Mouse (Mus musculus) stomach, adult 2 months (tissue): ENCODE measurements around the gene Tgfbr3l. TPM values are rescaled to one million over a fixed set of nuclear protein-coding genes. Genes with fewer than 3 reads are reported as not detected.

ENCODE experiments used
- polyA plus RNA-seq: library from polyadenylated mRNA; depleted of rRNA; stranded (reverse); fragments of >200 nt; gene quantifications from 2 replicates; pipeline ENCODE4 v1.2.3, GENCODE M21; 2012; rRNA removed

Gene Tgfbr3l
- 16.4 and 57.9 TPM in 2 replicates for polyA plus RNA-seq

DNA sequence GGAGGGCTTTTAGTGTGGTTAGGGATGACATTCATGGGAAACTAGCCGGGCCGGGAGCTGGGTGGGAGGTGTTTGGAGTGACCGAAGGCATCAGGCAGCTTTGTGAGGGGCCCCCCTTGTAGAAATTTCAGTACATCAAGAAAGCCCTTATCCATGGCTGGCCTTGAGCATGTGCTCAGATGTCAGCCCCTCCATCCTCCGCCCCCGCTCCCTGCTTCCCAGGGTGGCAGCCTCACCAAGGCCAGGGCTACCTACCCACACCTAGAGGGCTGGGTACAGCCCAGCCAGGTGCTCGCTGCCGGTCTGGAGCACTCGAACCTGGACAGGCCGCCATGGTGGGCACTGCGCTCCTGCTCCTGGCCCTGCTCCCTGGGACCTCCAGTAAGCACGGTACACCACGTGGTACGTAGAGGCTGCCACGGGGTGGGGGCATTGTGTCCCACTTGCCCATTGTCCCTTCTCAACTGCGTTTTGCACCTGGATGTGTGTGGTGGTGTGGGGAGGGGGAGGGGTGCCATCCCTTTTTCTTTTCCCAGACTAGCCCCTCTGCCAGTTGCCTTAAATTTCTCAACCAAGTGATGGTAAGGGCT is at the start of gene Tgfbr3l:
Gene Tgfbr3l, plus strand, starts transcription at position 264 of the 590 bp plus-strand sequence.

DNA sequence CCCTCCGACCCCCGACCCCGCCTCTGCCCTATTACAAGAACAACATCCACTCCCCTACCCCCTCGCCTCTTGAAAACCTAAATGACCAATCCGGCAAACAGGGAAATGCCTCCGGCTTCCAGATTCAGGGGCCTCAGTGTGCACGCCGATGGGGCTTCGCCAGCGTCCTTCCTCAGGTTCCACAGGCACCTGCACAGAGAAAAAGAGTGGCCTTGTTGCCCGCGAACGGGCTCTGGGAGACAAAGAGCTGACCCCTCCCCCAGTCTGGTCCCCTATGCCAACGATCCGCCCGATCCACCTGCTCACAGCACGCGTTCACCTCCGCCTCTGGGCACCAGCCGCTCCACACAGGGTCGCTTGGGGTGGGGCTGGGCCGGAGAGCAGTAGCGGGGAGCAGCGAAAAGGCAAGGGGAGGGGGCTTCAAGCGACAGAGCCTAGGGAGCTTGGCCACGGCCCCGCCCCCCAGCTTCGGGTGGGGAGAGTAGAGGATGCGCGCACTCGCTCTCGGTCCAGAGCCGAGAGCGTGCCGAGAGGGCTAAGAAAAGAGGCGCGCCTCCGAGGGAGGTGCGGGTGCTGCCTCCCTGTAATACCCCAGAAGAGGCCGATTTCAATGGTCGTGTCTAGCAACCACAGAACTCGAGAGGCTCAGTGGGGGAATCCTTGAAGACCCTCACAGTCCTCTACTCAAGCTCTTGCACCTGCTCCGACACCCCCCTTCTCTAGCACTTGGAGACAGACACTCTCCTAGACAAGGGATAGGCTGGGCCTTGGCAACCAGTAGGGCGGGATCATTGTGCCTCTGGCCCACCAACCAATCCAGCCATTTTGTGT is 31.0 kb upstream of the Tgfbr3l start, which contains the start of gene Prr36:
Gene Prr36, minus strand, starts transcription at position 669 of the 831 bp plus-strand sequence.

DNA sequence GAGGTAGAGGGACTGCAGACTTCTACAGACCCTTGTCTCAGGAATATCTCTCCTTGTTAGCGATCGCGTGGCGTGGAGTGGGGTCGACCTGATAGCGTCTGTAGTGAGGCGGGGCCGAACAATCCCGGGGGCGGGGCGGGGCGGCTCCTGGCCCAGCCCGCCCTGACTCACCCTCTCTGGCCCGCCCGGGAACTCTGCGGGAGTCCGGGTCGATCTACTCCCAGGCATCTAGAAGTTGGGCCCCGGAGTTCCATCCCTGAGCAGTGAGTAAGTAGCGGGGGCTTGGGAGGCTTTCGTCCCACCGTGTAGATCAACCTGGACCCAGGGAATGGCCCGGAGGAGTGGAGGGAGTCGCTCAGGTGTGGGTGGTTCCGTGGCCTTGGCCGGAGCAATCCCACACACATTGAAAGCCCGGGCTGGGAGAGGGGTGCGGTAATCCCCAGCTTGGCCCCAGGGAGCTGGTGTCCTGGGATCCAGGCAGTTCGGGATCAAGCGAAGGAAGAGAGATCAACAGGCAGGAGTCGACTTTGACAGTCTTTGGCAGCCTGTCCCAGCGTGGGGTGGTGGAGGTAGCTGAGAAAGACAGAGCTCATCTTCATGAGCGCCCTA is 21.2 kb upstream of the Tgfbr3l start, which contains the start of gene Lrrc8e:
Gene Lrrc8e, plus strand, starts transcription at position 89 of the 609 bp plus-strand sequence.

DNA sequence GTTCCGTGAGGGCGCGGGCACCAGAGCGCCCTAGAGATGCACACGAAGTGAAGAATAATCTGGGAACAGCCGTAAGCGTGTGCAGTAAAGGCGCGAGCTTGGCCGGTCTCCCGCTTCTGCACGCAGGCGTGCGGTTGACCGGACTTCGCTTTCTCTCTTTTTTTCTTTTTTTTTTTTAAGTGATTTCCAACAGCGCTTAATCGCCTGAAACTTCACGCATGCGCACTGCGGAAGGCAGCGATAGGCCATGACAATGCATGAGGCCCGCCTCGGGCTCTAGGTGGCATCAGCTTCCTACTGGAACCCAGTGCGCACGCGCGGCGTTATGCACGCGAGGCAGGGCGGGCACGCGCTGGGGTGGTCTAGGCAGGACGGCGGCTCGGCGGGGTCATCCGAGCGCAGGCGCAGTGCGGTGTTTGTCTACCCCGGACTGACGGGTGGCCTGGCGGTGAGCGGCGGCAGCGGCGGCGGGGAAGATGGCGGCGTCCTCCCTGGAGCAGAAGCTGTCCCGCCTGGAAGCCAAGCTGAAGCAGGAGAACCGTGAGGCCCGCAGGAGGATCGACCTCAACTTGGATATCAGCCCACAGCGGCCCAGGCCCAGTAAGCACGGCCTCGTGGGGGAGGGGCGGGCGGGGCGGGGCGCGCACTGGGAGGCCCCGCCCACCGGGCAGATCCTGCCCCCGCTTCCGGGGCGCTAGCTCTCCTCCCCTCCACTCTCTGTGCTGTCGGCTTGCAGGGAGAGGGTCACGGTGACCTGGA is 9.4 kb upstream of the Tgfbr3l start, which contains the start of the genes Map2k7 and Gm49320:
Gene Map2k7, plus strand, starts transcription at position 307 of the 759 bp plus-strand sequence.
Gene Gm49320, plus strand, starts transcription at position 432 of the 759 bp plus-strand sequence.

DNA sequence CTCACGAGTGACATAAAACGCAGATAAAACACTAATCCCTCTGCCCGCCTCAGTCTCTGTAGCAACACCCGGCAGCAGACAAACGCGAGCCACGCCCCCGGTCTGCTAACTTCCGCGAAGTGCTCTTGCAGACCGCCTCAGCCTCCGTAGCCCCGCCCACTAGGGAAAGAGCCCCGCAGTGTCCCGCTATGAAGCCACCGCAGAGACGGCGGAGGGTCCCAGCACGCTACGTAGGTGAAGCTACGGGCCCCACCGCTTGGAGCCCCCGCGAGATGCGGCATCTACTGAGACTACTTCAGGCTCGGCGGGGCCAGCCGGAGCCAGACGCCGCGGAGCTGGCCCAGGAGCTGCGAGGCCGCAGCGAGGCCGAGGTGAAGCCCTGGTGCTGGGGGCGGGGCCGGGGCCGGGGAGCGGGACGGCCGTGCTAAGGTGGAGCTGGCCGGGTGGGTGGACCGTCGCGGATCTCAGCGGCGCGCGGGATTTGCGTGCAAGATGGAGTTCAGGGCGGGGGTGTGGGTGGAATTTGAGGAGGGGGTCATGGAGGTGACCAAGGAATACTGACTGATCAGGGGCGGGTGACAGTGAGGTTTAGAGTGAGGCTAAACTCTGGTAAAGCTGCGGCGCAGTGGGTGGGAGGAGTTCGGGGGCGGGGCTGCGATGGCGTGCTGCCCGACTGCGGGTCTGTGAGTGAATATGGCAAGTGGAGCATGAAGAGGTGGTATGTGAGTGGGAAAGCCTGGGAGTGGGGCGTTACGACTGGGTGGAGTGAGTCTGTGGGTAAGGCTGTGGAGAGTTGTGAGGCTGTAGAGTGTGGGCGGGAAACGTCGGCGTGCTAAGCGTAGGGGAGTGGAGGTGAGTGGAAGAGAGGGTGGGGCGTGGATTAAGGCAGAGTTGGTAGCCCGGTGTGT is 5.2 kb downstream of the Tgfbr3l start, which contains the start of gene Snapc2:
Gene Snapc2, plus strand, starts transcription at position 147 of the 908 bp plus-strand sequence.

DNA sequence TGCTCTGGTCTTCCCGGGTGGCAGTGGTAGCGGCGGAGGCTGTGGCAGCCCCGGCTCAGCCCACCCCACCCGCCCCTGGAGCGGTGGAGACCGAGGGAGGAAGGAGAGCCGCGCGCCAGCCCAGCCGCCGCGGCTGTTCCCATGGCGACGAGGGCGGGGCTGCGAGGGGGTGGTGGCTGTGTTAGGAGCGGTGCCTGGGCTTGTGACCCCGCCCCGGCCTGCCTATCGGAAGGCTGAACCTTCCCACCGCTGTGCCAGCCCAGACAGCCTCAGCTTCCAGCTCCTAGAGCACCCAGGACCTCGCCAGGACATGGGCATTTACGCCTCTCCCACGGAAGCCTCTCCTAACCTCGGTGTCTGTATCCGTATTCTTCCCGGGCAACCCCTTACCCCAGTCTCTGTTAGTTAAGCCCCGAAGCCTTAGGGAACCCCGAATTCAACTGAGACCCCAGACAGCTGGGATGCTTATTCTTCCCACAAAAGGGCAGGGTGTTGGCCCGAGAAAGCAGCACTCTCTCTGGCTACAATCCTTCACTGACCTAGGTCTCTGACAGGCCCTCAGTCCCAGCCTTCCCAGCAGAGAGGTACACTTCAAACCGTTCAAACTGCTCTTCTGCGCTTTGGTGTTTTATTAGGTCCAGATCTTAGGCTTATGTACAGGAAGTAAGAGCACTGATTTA is 11.3 kb downstream of the Tgfbr3l start, which contains the start of gene Ctxn1:
Gene Ctxn1, minus strand, starts transcription at position 150 of the 680 bp plus-strand sequence.

DNA sequence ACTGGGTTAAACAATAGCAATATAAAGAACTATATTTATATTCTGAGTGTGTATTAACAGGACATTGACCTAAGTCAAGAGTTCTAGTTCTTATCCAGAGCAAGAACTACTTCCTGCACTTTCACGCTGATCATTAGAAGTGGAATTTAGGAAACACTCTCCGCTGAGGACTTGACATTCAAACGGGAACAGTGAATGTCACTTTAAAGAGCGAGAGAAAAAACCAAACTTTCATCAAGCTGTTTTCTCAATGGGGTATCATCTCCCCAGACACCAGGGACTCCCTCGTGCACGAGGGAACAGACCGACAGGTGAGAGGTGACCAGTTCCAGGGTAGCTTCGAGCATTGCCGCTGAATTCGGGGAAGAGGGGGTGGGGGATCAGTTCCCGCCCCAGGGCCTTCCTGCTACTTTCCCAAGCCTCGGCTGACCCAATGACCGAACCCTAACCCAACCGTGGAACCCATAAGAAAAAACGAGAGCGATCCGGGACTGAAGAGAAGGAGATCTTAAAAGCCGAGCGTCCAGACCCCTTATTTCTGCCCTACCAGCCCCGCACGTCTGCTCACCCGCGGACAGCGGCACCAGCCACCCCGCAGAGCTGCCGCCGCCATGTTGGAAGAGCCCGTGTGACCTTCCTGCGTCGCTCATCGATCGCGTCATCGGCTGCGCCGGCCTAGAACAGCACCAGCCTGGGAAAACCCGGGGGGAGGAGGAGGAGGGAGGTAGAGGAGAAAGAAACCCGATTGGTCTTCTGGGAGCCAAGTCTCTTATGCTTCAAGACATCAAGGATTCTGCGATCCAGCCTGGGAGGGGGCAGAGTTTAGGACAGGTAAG is 27.5 kb downstream of the Tgfbr3l start, which contains the start of gene Timm44:
Gene Timm44, minus strand, starts transcription at position 639 of the 836 bp plus-strand sequence.

Other genes starting within 250 kb of the Tgfbr3l start
- 0.55 and 1.5 TPM in 2 replicates for gene Cd209f, start 142.4 kb upstream of the Tgfbr3l start, polyA plus RNA-seq
- gene Cd209g, start 114.1 kb upstream of the Tgfbr3l start, polyA plus RNA-seq = 0.98 and 1.9 TPM in 2 replicates
- gene Evi5l, start 81.6 kb upstream of the Tgfbr3l start, polyA plus RNA-seq = 10.3 and 13.7 TPM in 2 replicates
- gene Prr36, start 30.8 kb upstream of the Tgfbr3l start, polyA plus RNA-seq = 0.11 and 0.15 TPM in 2 replicates
- gene Lrrc8e, start 21.4 kb upstream of the Tgfbr3l start, polyA plus RNA-seq = 3.1 and 3.7 TPM in 2 replicates
- 12.0 and 20.2 TPM in 2 replicates for gene Map2k7, start 9.5 kb upstream of the Tgfbr3l start, polyA plus RNA-seq
- 0.19 and 0.23 TPM in 2 replicates for gene Gm49320, start 9.3 kb upstream of the Tgfbr3l start, polyA plus RNA-seq
- 19.8 and 20.6 TPM in 2 replicates for gene Snapc2, start 4.9 kb downstream of the Tgfbr3l start, polyA plus RNA-seq
- 36.1 and 38.4 TPM in 2 replicates for gene Ctxn1, start 11.1 kb downstream of the Tgfbr3l start, polyA plus RNA-seq
- 28.6 and 30.3 TPM in 2 replicates for gene Timm44, start 27.7 kb downstream of the Tgfbr3l start, polyA plus RNA-seq
- 0.12 and 0.84 TPM in 2 replicates for gene Ccl25, start 77.0 kb downstream of the Tgfbr3l start, polyA plus RNA-seq
- 11.2 and 12.1 TPM in 2 replicates for gene Elavl1, start 77.2 kb downstream of the Tgfbr3l start, polyA plus RNA-seq
- gene Cers4, start 244.8 kb downstream of the Tgfbr3l start, polyA plus RNA-seq = 16.1 and 16.4 TPM in 2 replicates